Mouse (Mus musculus) liver, postnatal 0 days (tissue): ENCODE data around the gene Slain2. TPM values are rescaled to one million over a fixed set of nuclear protein-coding genes. Genes with fewer than 3 reads are reported as not detected.

Source experiments
- ATAC-seq: fragments of 200-750 bp; cut with Nextera tagmentation; 2 replicates; pipeline ENCODE4 v1.8.0; 2017; ENCODE audit warnings: mild to moderate bottlenecking, moderate library complexity
- DNase-seq: peaks from one replicate; pipeline ENCODE4 v3.0.0-alpha.2; 2016
- H3K27ac ChIP-seq: fragments of 300-500 bp; sonication (generic); 2 replicates; pipeline ENCODE4 v1.5.1; 2014; ENCODE audit warnings: antibody characterized with exemption, moderate library complexity, mild to moderate bottlenecking, low read depth
- H3K27me3 ChIP-seq: fragments of 300-500 bp; sonication (generic); 2 replicates; pipeline ENCODE4 v1.6.1; 2014; ENCODE audit warnings: low read length, control low read depth, mixed read lengths; ENCODE audit not compliant: insufficient read depth
- H3K36me3 ChIP-seq: fragments of 300-500 bp; sonication (generic); replicated peaks from 2 replicates; pipeline ENCODE4 v1.6.1; 2014; ENCODE audit warnings: mild to moderate bottlenecking, control low read depth, low read length, moderate library complexity, mixed read lengths; ENCODE audit not compliant: insufficient read depth
- H3K4me1 ChIP-seq: fragments of 300-500 bp; sonication (generic); 2 replicates; pipeline ENCODE4 v1.6.1; 2014; ENCODE audit warnings: antibody characterized with exemption, mild to moderate bottlenecking, control low read depth; ENCODE audit not compliant: insufficient read depth
- H3K4me2 ChIP-seq: fragments of 300-500 bp; sonication (generic); 2 replicates; pipeline ENCODE4 v1.6.1; 2014; ENCODE audit warnings: low read depth, mild to moderate bottlenecking, low read length, moderate library complexity, mixed read lengths
- H3K4me3 ChIP-seq: fragments of 300-500 bp; sonication (generic); 2 replicates; pipeline ENCODE4 v1.5.1; 2014; ENCODE audit warnings: low read depth, low read length
- H3K9ac ChIP-seq: fragments of 300-500 bp; sonication (generic); replicated peaks from 2 replicates; pipeline ENCODE4 v1.6.1; 2014; ENCODE audit warnings: mild to moderate bottlenecking, moderate library complexity
- H3K9me3 ChIP-seq: fragments of 300-500 bp; sonication (generic); 2 replicates; pipeline ENCODE4 v1.6.1; 2016; ENCODE audit warnings: mild to moderate bottlenecking, control low read depth, low read length, mixed read lengths
- CTCF ChIP-seq: sonication (generic); IDR thresholded peaks from 2 replicates; pipeline ENCODE4 v1.5.1; 2016; ENCODE audit warnings: antibody characterized with exemption, low read depth
- EP300 ChIP-seq: IDR thresholded peaks from 2 replicates; pipeline ENCODE4 v1.6.1; 2016; ENCODE audit warnings: antibody characterized with exemption, low read depth, mild to moderate bottlenecking
- WGBS: fragments of 180-500 bp; shearing (Covaris S2); extraction: QIAGEN DNeasy Blood & Tissue Kit; methylation state at CpG from one replicate; pipeline ENCODE4 v1.1.7; 2014; ENCODE audit not compliant: insufficient replicate concordance; 5-methylcytosine and 5-hydroxymethylcytosine counted together
- polyA plus RNA-seq: library from polyadenylated mRNA; unstranded; fragments of >200 nt; fragmentation: Nextera tagmentation; extraction: Ambion mirVana; gene quantifications from 2 replicates; pipeline ENCODE4 v1.2.1, GENCODE M21; 2015

Slain2 gene
- polyA plus RNA-seq, 1 experiment from 2014 or later = 4.2 TPM

- TF ChIP-seq EP300 (no peak), CTCF (no peak)
- DNase-seq = no peak
- Histone ChIP-seq H3K27ac (no peak overlapping the region), H3K9ac (no peak overlapping the region), H3K36me3 (no peaks in the 10 kb centered on the region), H3K4me3 (no peak overlapping the region), H3K27me3 (no peaks in the 10 kb centered on the region), H3K4me1 (peaks cover 5% of the 10 kb centered on the region; the same call in 1 of the 2 replicates), H3K4me2 (no peak overlapping the region), H3K9me3 (no peaks in the 10 kb centered on the region)
- 85% methylated on average over 18 of the region's 19 CpGs for WGBS
- ATAC-seq = no peak
Observed at GRCm38 (mm10) chr5:72886458-72887222, 27.5 kb upstream of the Slain2 start.

GRCm38 (mm10) chr5:72888260-72888659, 25.8 kb upstream of the Slain2 start:
- no peak for ATAC-seq
- no peak overlapping the region for H3K4me2 ChIP-seq
- no peak overlapping the region for H3K27ac ChIP-seq
- no peak overlapping the region for H3K9ac ChIP-seq
- DNase-seq = no peak
- H3K27me3 ChIP-seq = no peaks in the 10 kb centered on the region
- TF ChIP-seq CTCF (no peak), EP300 (no peak)
- WGBS = 89% methylated on average over 7 of the region's 7 CpGs
- H3K4me1 ChIP-seq = no peaks in the 10 kb centered on the region
- no peak overlapping the region for H3K4me3 ChIP-seq
- H3K9me3 ChIP-seq = no peaks in the 10 kb centered on the region
- H3K36me3 ChIP-seq = no peaks in the 10 kb centered on the region

GRCm38 (mm10) chr5:72891534-72891933, 22.6 kb upstream of the Slain2 start:
- WGBS = 2% methylated on average over 12 of the region's 12 CpGs

GRCm38 (mm10) chr5:72893987-72894386, 20.1 kb upstream of the Slain2 start:
- no peaks in the 10 kb centered on the region for H3K9me3 ChIP-seq
- ATAC-seq (no peak), DNase-seq (peak; percentile 72)
- 55% methylated on average over 5 of the region's 5 CpGs for WGBS
- no peaks in the 10 kb centered on the region for H3K4me1 ChIP-seq
- no peak overlapping the region for H3K4me2 ChIP-seq
- TF ChIP-seq CTCF = peak; percentile 75
- no peak for TF ChIP-seq EP300
- no peak overlapping the region for H3K9ac ChIP-seq
- no peaks in the 10 kb centered on the region for H3K27me3 ChIP-seq
- H3K36me3 ChIP-seq = no peaks in the 10 kb centered on the region
- H3K27ac ChIP-seq = no peak overlapping the region
- no peak overlapping the region for H3K4me3 ChIP-seq

More at GRCm38 (mm10) chr5:72891534-72891933, 22.6 kb upstream of the Slain2 start:
- H3K9me3 ChIP-seq = no peaks in the 10 kb centered on the region
- H3K27me3 ChIP-seq = no peaks in the 10 kb centered on the region
- peak; percentile 84 for TF ChIP-seq CTCF
- no peak for TF ChIP-seq EP300
- ATAC-seq (peak; percentile 78), DNase-seq (peak; percentile 60)
- no peaks in the 10 kb centered on the region for H3K36me3 ChIP-seq
- no peak overlapping the region for H3K27ac ChIP-seq
- no peak overlapping the region for H3K9ac ChIP-seq
- H3K4me2 ChIP-seq = no peak overlapping the region
- H3K4me1 ChIP-seq = no peaks in the 10 kb centered on the region
- H3K4me3 ChIP-seq = no peak overlapping the region

- Histone ChIP-seq H3K36me3 (no peaks in the 10 kb centered on the region), H3K9me3 (no peaks in the 10 kb centered on the region), H3K4me1 (no peaks in the 10 kb centered on the region), H3K9ac (no peak overlapping the region; the same call in 1 of the 2 replicates), H3K27me3 (no peaks in the 10 kb centered on the region), H3K27ac (no peak overlapping the region), H3K4me3 (no peak overlapping the region), H3K4me2 (peak overlapping the region; percentile 22; the same call in 1 of the 2 replicates)
- 68% methylated on average over 11 of the region's 11 CpGs for WGBS
- ATAC-seq (peak; percentile 23; the same call in 1 of the 2 replicates), DNase-seq (no peak)
- no peak for TF ChIP-seq EP300
- no peak for TF ChIP-seq CTCF
Observed at GRCm38 (mm10) chr5:72895261-72895660, 18.8 kb upstream of the Slain2 start.

GRCm38 (mm10) chr5:72896478-72897279, 17.4 kb upstream of the Slain2 start:
- H3K4me3 ChIP-seq = no peak overlapping the region
- ATAC-seq (no peak), DNase-seq (no peak)
- H3K27ac ChIP-seq = no peak overlapping the region
- H3K4me1 ChIP-seq = no peaks in the 10 kb centered on the region
- peak overlapping the region; percentile 7; the same call in 1 of the 2 replicates for H3K4me2 ChIP-seq
- no peak overlapping the region for H3K9ac ChIP-seq
- no peaks in the 10 kb centered on the region for H3K36me3 ChIP-seq
- no peak for TF ChIP-seq EP300
- TF ChIP-seq CTCF = no peak
- H3K27me3 ChIP-seq = no peaks in the 10 kb centered on the region
- no peaks in the 10 kb centered on the region for H3K9me3 ChIP-seq
- WGBS = 48% methylated on average over 18 of the region's 18 CpGs
